Mouse (Mus musculus) ovary, postnatal 36 days (tissue): ENCODE measurements around the gene R3hdm2.

Source experiments
- DNase-seq: peaks from one replicate; pipeline ENCODE4 v3.0.0; 2022; ENCODE audit warnings: low spot score, mixed read lengths

R3hdm2 gene

DNA sequence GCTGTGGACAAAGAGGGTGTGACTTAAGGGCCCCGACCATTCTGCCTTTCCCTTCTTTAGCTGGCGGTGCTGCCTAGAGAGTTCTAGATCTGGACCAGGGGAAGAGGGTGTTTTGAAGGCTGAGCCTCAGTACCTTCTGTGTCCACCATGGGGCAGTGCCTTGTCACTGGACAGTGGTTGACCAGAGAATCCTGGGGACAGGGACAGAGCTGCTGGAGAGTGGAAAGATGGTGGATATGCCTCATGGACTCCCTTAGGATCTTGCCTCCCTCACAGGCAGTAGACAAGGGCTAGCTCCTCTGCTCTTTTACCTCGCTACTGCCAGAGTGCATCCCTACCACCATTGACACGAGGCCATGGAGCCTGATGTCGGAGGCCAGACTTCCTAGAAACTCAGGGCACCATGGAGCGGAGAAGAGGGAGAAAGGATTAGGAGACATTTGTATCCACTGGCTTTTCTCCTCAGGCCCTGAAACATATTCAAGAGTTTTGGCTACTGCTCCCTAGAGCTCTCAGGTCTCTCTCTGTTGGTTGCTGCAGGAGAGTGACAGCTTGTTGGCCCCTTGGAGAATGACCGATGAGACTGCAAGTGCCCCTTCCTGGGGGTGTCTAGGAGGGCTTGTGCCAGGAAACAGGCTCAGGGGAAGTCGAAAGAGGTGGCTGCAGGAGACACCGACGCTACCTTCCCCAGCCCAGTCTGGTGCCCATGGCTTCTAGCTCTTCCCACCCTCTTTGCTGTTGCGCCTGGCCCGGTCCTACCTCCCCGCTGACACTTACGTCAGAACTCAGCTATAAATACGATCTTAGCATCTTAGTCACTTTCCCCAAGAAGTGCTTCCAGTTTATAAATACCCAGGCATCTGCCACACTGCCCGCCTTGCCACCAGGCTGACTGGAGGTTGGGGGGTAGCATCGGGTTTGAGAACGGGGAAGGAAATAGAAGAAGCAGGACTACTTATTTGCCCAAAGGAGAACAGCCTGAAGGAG lies 25.9 kb upstream of the R3hdm2 start, which contains the start of gene Inhbe:
Inhbe (minus strand) TSS at position 503 of the 987 bp plus-strand sequence.
- DNase-seq = no peak

- DNase-seq = no peak
Observed at GRCm38 (mm10) chr10:127355336-127355735, 24.8 kb upstream of the R3hdm2 start.

- no peak for DNase-seq
Observed at GRCm38 (mm10) chr10:127360714-127361113, 19.4 kb upstream of the R3hdm2 start.

DNA sequence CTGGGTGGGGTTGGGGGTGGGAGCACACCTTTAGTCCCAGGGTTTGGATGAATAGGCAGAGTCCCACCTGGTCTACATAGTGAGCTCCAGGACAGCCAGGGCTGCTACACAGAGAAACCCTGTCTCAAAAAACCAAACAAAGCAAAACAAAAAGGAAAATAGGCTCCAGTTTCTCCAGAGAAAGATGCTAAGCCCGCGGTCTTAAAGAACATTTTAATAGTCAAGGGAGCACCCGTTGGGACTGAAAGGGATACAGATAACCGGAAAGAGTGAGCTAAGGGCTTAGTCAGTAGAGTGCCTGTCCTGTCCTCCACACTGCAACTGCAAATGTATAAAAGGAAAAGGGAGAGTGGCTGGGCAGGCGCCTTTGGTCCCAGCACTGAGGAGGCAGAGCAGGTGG lies 13.0 kb upstream of the R3hdm2 start:
- DNase-seq = no peak

GRCm38 (mm10) chr10:127368273-127368672 lies 11.9 kb upstream of the R3hdm2 start:
- DNase-seq = no peak

- DNase-seq = no peak
Observed at GRCm38 (mm10) chr10:127369834-127370820, 10.0 kb upstream of the R3hdm2 start, which contains the start of gene Inhbc. Inhbc (minus strand) TSS chr10:127370431.

DNA sequence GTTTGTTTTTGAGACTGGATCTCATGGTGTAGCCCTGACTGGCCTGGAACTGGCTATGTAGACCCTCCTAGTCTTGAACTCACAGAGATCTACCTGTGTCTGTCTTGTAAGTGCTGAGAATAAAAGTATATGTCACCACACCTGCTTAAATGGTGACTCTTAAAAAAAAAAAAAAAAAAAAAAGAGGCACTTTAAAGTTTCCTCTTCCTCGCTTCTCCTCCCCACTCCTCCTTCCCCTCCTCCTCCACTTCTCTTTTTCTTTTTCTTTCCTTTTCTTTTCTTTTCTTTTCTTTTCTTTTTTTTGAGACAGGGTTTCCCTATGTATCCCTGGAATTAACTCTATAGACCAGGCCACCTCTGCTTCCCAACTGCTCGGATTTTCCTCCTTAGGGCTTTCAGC lies 9.1 kb upstream of the R3hdm2 start:
- no peak for DNase-seq

DNA sequence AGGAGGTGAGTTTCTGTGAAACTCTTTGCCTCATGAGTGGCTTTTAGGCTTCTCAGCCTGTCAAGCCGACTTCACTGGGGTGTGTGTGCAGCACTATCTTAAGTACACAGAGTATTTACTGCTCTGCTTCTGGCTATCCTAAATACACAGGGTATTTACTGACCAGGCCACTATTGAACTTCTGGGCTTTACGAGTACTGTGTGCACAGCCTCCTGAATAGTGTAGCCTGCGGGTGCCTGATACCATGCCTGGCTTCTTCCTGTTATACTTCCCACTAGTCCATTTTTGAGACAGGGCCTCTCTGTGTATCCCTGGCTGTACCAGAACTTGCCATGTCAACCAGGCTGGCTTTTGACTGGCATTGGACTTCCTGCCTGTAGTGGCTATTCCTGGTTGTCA lies 2.4 kb upstream of the R3hdm2 start:
- DNase-seq = no peak

DNA sequence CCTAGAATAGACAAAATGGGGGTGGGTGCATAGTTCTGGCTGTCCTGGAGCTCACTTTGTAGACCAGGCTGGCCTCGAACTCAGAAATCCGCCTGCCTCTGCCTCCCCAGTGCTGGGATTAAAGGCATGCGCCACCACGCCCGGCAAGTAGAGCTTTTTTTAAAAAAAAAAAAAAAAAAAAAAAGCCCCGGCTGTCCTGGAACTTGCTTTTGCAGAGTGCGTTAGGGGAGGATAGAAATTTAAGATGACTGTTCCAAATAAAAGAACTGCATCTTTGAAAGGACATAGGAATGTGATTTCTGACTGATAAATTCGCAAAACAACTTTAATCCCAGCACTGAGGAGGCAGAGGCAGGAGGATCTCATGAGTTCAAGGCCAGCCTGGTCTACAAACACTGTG lies 473 bp upstream of the R3hdm2 start:
- DNase-seq = no peak

- peak; percentile 80 for DNase-seq
Observed at GRCm38 (mm10) chr10:127380767-127381742, 928 bp downstream of the R3hdm2 start.

GRCm38 (mm10) chr10:127381743-127382134 lies 1.6 kb downstream of the R3hdm2 start:
- DNase-seq = no peak

DNA sequence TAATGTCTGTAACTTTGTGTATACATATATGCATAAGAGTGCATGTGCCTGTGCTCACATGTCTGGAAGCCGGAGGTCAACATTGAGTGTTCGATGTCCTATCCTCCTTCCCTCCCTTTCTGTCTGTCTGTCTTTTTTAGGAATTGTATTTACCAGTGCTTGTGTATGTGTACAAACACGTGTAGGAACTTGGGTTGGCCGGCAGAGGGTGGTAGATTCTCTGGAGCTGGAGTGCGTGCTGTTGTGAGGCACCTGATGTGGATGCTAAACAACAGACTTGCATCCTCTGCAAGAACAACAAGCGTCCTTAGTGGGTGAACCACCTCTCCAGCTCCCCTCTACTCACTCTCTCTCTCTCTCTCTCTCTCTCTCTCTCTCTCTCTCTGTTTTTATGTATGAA lies 11.6 kb downstream of the R3hdm2 start:
- DNase-seq = no peak

DNA sequence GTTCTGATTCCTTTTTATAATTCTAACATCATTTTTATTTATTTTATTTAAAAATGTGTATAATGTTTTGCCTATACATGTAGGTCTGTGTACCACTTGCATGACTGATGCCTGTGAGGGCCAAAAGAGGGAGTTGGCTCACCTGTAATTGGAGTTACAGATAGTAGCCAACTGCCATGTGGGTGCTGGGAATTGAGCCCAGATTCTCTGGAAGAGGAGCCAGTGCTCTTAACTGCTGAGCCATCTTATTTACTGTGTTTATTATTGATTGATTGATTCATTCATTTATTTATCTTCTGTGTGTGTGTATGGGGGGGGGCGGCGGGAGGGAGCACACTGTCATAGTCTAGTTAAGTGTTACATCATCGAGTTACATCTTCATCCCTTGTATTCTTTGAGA lies 24.6 kb downstream of the R3hdm2 start:
- no peak for DNase-seq

- DNase-seq = no peak
Observed at GRCm38 (mm10) chr10:127407391-127407790, 27.3 kb downstream of the R3hdm2 start.

GRCm38 (mm10) chr10:127412101-127412500 lies 32.0 kb downstream of the R3hdm2 start:
- DNase-seq = no peak

GRCm38 (mm10) chr10:127412776-127413175 lies 32.6 kb downstream of the R3hdm2 start:
- no peak for DNase-seq

- DNase-seq = no peak
Observed at GRCm38 (mm10) chr10:127413585-127413984, 33.5 kb downstream of the R3hdm2 start.

- no peak for DNase-seq
Observed at GRCm38 (mm10) chr10:127414141-127414540, 34.0 kb downstream of the R3hdm2 start.

- no peak for DNase-seq
Observed at GRCm38 (mm10) chr10:127420131-127420530, 40.0 kb downstream of the R3hdm2 start.

- DNase-seq = no peak
Observed at GRCm38 (mm10) chr10:127420676-127421353, 40.7 kb downstream of the R3hdm2 start.

DNA sequence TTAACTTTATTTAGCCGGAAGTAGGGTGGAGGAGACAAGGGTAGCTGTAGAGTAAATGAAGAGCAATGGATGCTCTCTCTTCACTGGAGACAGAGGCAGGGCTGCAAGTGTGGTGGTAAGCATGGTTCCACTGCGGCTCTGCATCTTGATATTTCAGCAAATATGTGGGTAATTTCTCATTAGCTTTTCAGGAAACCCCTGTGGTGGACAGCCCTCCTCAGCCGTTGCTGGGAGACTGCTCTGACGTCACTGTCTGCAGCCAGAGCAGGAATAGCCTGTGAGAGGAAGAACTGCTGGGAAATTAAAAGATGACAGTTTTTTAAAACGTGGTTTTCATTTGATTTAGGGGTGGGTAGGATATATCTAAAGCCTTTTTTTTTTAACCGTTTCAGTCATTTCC lies 41.9 kb downstream of the R3hdm2 start:
- peak; percentile 50 for DNase-seq
